Mouse (Mus musculus): Measurements from ENCODE around the gene Hacl1.

The Hacl1 gene

GRCm38 (mm10) chr14:31574903-31575665 lies 66.0 kb downstream of the Hacl1 start:
- no peak for DNase-seq (ENCODE audit: low spot score)

- no peak for DNase-seq (ENCODE audit: low spot score)
These were observed 68.4 kb downstream of the Hacl1 start for GRCm38 (mm10) chr14:31572561-31573175.

- DNase-seq (ENCODE audit: low spot score), result no peak
These were observed 69.7 kb downstream of the Hacl1 start for GRCm38 (mm10) chr14:31571419-31571818.

GRCm38 (mm10) chr14:31570131-31570951 lies 70.7 kb downstream of the Hacl1 start:
- DNase-seq (ENCODE audit: low spot score), result no peak

GRCm38 (mm10) chr14:31569151-31569631 lies 71.9 kb downstream of the Hacl1 start:
- DNase-seq (ENCODE audit: low spot score), result peak; percentile 21

GRCm38 (mm10) chr14:31565478-31566212 lies 75.4 kb downstream of the Hacl1 start:
- peak; percentile 31 for DNase-seq (ENCODE audit: low spot score)

- peak; percentile 74 for DNase-seq (ENCODE audit: low spot score)
These were observed 76.5 kb downstream of the Hacl1 start for GRCm38 (mm10) chr14:31564452-31565179.

GRCm38 (mm10) chr14:31560886-31561285 lies 80.2 kb downstream of the Hacl1 start:
- DNase-seq (ENCODE audit: low spot score), result no peak

- DNase-seq (ENCODE audit: low spot score), result no peak
These were observed 81.9 kb downstream of the Hacl1 start for GRCm38 (mm10) chr14:31559216-31559615.

- DNase-seq (ENCODE audit: low spot score), result no peak
These were observed 83.3 kb downstream of the Hacl1 start for GRCm38 (mm10) chr14:31557784-31558183.

- DNase-seq (ENCODE audit: low spot score), result no peak
These were observed 83.8 kb downstream of the Hacl1 start for GRCm38 (mm10) chr14:31557273-31557672.

- no peak for DNase-seq (ENCODE audit: low spot score)
These were observed 84.4 kb downstream of the Hacl1 start for GRCm38 (mm10) chr14:31556526-31557260.

- DNase-seq (ENCODE audit: low spot score), result no peak
These were observed 85.1 kb downstream of the Hacl1 start for GRCm38 (mm10) chr14:31555963-31556434.

- DNase-seq (ENCODE audit: low spot score), result no peak
These were observed 86.1 kb downstream of the Hacl1 start for GRCm38 (mm10) chr14:31555021-31555420.

Measured in embryo, embryonic 10.5 days (tissue).